In the genomic region with DNA sequence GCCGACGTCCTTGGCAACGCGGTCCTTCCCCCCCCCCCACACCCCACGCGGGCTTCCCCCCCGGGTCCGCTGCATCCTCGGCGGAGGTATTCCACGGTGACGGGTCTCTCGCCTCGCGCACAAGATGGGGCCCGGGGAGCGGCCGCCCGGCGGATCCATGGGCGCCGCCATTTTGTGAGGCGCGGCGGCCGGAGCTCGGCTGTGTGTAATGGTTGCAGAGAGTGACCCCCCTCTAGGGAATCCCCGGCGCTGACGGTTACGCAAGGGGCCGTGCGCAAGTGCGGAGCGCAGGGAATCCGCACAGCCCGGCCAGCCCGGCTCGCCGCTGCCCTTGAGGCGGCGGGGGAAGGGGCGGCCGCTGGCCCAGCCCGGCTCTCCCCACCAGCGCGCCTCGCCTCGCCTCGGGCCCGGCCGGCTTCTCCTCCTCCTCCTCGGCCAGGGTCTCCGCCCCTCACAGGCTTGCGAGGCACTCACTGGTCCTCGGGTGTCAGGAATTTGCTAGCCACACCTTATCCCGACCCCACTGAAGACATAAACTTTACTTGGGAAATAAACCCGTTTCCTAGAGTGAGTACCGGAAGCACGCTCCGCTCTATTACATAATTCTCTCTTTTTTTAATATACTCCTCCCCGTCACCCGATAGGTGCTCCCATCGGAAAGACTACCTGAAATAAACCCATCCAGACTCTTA, we compare ENCODE assay signal across 8 mouse cellular contexts. TPM values are rescaled to one million over a fixed set of nuclear protein-coding genes. Genes with fewer than 3 reads are reported as not detected.
DNase-seq lines count a peak whose midpoint lies in the region; ATAC-seq and TF ChIP-seq lines count a peak whose summit lies in the region.

No protein-coding gene starts in this region.

- peak; percentile 56 for ATAC-seq in granulocyte monocyte progenitor cell, adult 5-6 weeks (replicated peaks; ENCODE audit: poor library complexity, severe bottlenecking)
- ATAC-seq in intestine, postnatal 0 days, result peak; percentile 71
- peak; percentile 89 for ATAC-seq in midbrain, embryonic 11.5 days (ENCODE audit: low FRiP score)

- intact Hi-C loops in left cerebral cortex, postnatal 4 days (cut with DNase I), result loop anchor here (10.0 kb wide), 3 partner anchors 121 to 491 kb away; a partner anchor contains a TSS

- peak overlapping the region; percentile 81 for H3K4me2 ChIP-seq in intestine, postnatal 0 days (replicated peaks; ENCODE audit: low read depth)
- peak overlapping the region; percentile 69 for H3K4me2 ChIP-seq in midbrain, embryonic 11.5 days

- under 1% methylated on average over 64 of the region's 64 CpGs for WGBS in embryonic facial prominence, embryonic 10.5 days
- under 1% methylated on average over 63 of the region's 64 CpGs for WGBS in intestine, postnatal 0 days
- 0% methylated on average over 49 of the region's 64 CpGs for WGBS in midbrain, embryonic 11.5 days

- peak; percentile 79 to 87 for DNase-seq in urinary bladder, adult 18-20 months (ENCODE audit: low spot score in 2 of 2)
- DNase-seq in urinary bladder, adult 2 months (ENCODE audit: low spot score), result no peak
- DNase-seq in embryonic facial prominence, embryonic 10.5 days (ENCODE audit: low spot score), result peak; percentile 94
- DNase-seq in left cerebral cortex, postnatal 4 days, result peak; percentile 94
- DNase-seq in midbrain, embryonic 11.5 days (ENCODE audit: low spot score, missing footprints), result peak; percentile 98
- DNase-seq in right cerebral cortex, postnatal 4 days, result peak; percentile 81

- H3K4me1 ChIP-seq in embryonic facial prominence, embryonic 10.5 days, result peaks cover 42% of the 10 kb centered on the region
- H3K4me1 ChIP-seq in intestine, postnatal 0 days (replicated peaks; ENCODE audit: control insufficient read depth, insufficient read depth, low read length), result peaks cover 5% of the 10 kb centered on the region
- H3K4me1 ChIP-seq in midbrain, embryonic 11.5 days (ENCODE audit: control insufficient read depth, insufficient read depth, low read length), result peaks cover 21% of the 10 kb centered on the region

- peak; percentile 11; the same call in 1 of the 2 replicates for TF ChIP-seq CTCF in intestine, postnatal 0 days (IDR thresholded peaks at IDR 0.05; ENCODE audit: low read depth)

- no peaks in the 10 kb centered on the region for H3K27me3 ChIP-seq in embryonic facial prominence, embryonic 10.5 days (replicated peaks; ENCODE audit: low read depth, poor library complexity, severe bottlenecking)
- H3K27me3 ChIP-seq in intestine, postnatal 0 days (replicated peaks; ENCODE audit: control insufficient read depth, insufficient read depth, low read length), result no peaks in the 10 kb centered on the region
- H3K27me3 ChIP-seq in midbrain, embryonic 11.5 days (ENCODE audit: control insufficient read depth, insufficient read depth, low read length), result no peaks in the 10 kb centered on the region

- H3K27ac ChIP-seq in embryonic facial prominence, embryonic 10.5 days (replicated peaks), result peak overlapping the region; percentile 100
- H3K27ac ChIP-seq in intestine, postnatal 0 days (ENCODE audit: low read depth, low read length), result peak overlapping the region; percentile 100
- H3K27ac ChIP-seq in midbrain, embryonic 11.5 days (ENCODE audit: low read depth, low read length), result peak overlapping the region; percentile 99

- peaks cover 24% of the 10 kb centered on the region for H3K36me3 ChIP-seq in embryonic facial prominence, embryonic 10.5 days (replicated peaks)
- H3K36me3 ChIP-seq in intestine, postnatal 0 days (ENCODE audit: control insufficient read depth, insufficient read depth), result no peaks in the 10 kb centered on the region
- peaks cover 4% of the 10 kb centered on the region; the same call in 1 of the 2 replicates for H3K36me3 ChIP-seq in midbrain, embryonic 11.5 days (ENCODE audit: control insufficient read depth, insufficient read depth, low read length)

- peak overlapping the region; percentile 96 for H3K4me3 ChIP-seq in embryonic facial prominence, embryonic 10.5 days
- peak overlapping the region; percentile 84 for H3K4me3 ChIP-seq in intestine, postnatal 0 days (ENCODE audit: low read depth, low read length)
- H3K4me3 ChIP-seq in midbrain, embryonic 11.5 days (ENCODE audit: low read depth, low read length), result peak overlapping the region; percentile 97

- peaks cover 5% of the 10 kb centered on the region; the same call in 1 of the 2 replicates for H3K9me3 ChIP-seq in embryonic facial prominence, embryonic 10.5 days
- no peaks in the 10 kb centered on the region for H3K9me3 ChIP-seq in intestine, postnatal 0 days (ENCODE audit: control insufficient read depth)
- H3K9me3 ChIP-seq in midbrain, embryonic 11.5 days (ENCODE audit: control insufficient read depth, low read length), result no peaks in the 10 kb centered on the region

- H3K9ac ChIP-seq in intestine, postnatal 0 days (ENCODE audit: low read depth, low read length), result peak overlapping the region; percentile 99
- H3K9ac ChIP-seq in midbrain, embryonic 11.5 days (ENCODE audit: low read length), result peak overlapping the region; percentile 99

RNA-seq across cellular contexts. Expression of a gene that starts 1.8 kb away (rescaled TPM):
- 14.1 and 17.3 TPM in 2 replicates for polyA plus RNA-seq in urinary bladder, adult 2 months (2012; rRNA removed)
- polyA plus RNA-seq in embryonic facial prominence, embryonic 10.5 days (2016; fragmentation: Nextera tagmentation; extraction: Ambion mirVana), result 31.2 and 32.0 TPM in 2 replicates
- total RNA-seq in granulocyte monocyte progenitor cell, adult 5-6 weeks (2014; fragmentation: Nextera tagmentation), result 41.7 and 64.9 TPM in 2 replicates
- total RNA-seq in granulocyte monocyte progenitor cell, adult 5-6 weeks (2017), result 33.8 and 38.6 TPM in 2 replicates
- 9.4 and 10.0 TPM in 2 replicates for polyA plus RNA-seq in intestine, postnatal 0 days (2015; fragmentation: Nextera tagmentation; extraction: Ambion mirVana)
- 10 to 100 TPM; 58.7 to 63.5 TPM for total RNA-seq in left cerebral cortex, postnatal 4 days (2021)
- polyA plus RNA-seq in midbrain, embryonic 11.5 days (2014; fragmentation: Nextera tagmentation; extraction: Ambion mirVana), result 34.8 and 35.5 TPM in 2 replicates
